Mouse (Mus musculus) liver, embryonic 16.5 days (tissue): ENCODE data around the gene Dhrs7. TPM values are rescaled to one million over a fixed set of nuclear protein-coding genes. Genes with fewer than 3 reads are reported as not detected.
"Not testable (repeated sequence)": the region's sequence is repeated elsewhere in the genome, so short reads cannot be mapped to it uniquely, and the experiment has no call there.

Experiments used
- ATAC-seq: fragments of 200-750 bp; cut with Nextera tagmentation; 2 replicates; pipeline ENCODE4 v1.8.0; 2017; ENCODE audit warnings: low read depth, mild to moderate bottlenecking, moderate number of reproducible peaks, moderate library complexity
- H3K27ac ChIP-seq: fragments of 300-500 bp; sonication (generic); 2 replicates; pipeline ENCODE4 v1.5.1; 2014; ENCODE audit warnings: mild to moderate bottlenecking, low read length
- H3K27me3 ChIP-seq: fragments of 300-500 bp; sonication (generic); 2 replicates; pipeline ENCODE4 v1.6.1; 2014; ENCODE audit warnings: low read depth, low read length, mixed read lengths; ENCODE audit not compliant: control insufficient read depth, insufficient read depth
- H3K36me3 ChIP-seq: fragments of 300-500 bp; sonication (generic); 2 replicates; pipeline ENCODE4 v1.6.1; 2014; ENCODE audit warnings: mild to moderate bottlenecking; ENCODE audit not compliant: control insufficient read depth, insufficient read depth
- H3K4me1 ChIP-seq: fragments of 300-500 bp; sonication (generic); 2 replicates; pipeline ENCODE4 v1.6.1; 2014; ENCODE audit warnings: low read depth, low read length, mixed read lengths; ENCODE audit not compliant: control insufficient read depth
- H3K4me2 ChIP-seq: fragments of 300-500 bp; sonication (generic); 2 replicates; pipeline ENCODE4 v1.6.1; 2014; ENCODE audit warnings: low read depth, low read length, mixed read lengths
- H3K4me3 ChIP-seq: fragments of 300-500 bp; sonication (generic); 2 replicates; pipeline ENCODE4 v1.5.1; 2014; ENCODE audit warnings: low read depth, mild to moderate bottlenecking, low read length
- H3K9ac ChIP-seq: fragments of 300-500 bp; sonication (generic); 2 replicates; pipeline ENCODE4 v1.6.1; 2014; ENCODE audit warnings: low read depth, low read length
- H3K9me3 ChIP-seq: fragments of 300-500 bp; sonication (generic); replicated peaks from 2 replicates; pipeline ENCODE4 v1.6.1; 2016; ENCODE audit warnings: low read length; ENCODE audit not compliant: control insufficient read depth
- WGBS: fragments of 180-500 bp; shearing (Covaris S2); extraction: QIAGEN DNeasy Blood & Tissue Kit; methylation state at CpG from one replicate; pipeline ENCODE4 v1.1.7; 2014; ENCODE audit not compliant: insufficient replicate concordance; 5-methylcytosine and 5-hydroxymethylcytosine counted together
- polyA plus RNA-seq: library from polyadenylated mRNA; unstranded; fragments of >200 nt; fragmentation: Nextera tagmentation; extraction: Ambion mirVana; gene quantifications from 2 replicates; pipeline ENCODE4 v1.2.1, GENCODE M21; 2015

Gene Dhrs7
- 70.3 and 80.8 TPM in 2 replicates for polyA plus RNA-seq

GRCm38 (mm10) chr12:72664735-72665337 lies at the start of gene Dhrs7:
TSS of gene Dhrs7 (minus strand) at chr12:72664909.
- WGBS: under 1% methylated on average over 33 of the region's 33 CpGs
- no peaks in the 10 kb centered on the region for H3K9me3 ChIP-seq
- ATAC-seq: peak; percentile 93
- no peaks in the 10 kb centered on the region for H3K36me3 ChIP-seq
- H3K27ac ChIP-seq: peak within 1 kb of the TSS; percentile 82
- peak within 1 kb of the TSS; percentile 53 for H3K9ac ChIP-seq
- H3K4me3 ChIP-seq: peak within 1 kb of the TSS; percentile 63
- peak within 1 kb of the TSS; percentile 77 for H3K4me2 ChIP-seq
- no peaks in the 10 kb centered on the region; the same call in none of the 2 replicates for H3K4me1 ChIP-seq
- H3K27me3 ChIP-seq: no peaks in the 10 kb centered on the region

DNA sequence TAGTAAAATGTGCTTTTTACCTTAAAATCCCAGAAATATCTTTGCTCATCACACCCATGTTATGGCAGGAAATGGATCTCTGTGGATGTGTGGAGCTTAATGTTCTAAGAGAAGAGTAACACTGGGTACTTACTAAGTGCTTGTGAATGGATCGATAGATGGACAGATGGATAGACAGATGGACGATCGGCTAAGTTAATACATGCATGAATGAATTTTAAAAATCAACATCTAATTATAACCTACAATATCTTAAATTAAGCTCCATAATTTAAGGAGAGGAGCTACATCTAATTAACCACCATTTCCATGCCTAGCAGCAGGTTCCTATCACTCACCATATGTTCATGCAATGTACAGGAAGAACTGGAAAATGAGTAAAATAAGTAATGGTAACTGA lies 45.3 kb upstream of the Dhrs7 start:
- no peak overlapping the region for H3K9ac ChIP-seq
- WGBS: 77% methylated on average over 3 of the region's 3 CpGs
- H3K27me3 ChIP-seq: no peaks in the 10 kb centered on the region
- H3K4me2 ChIP-seq: no peak overlapping the region
- H3K27ac ChIP-seq: no peak overlapping the region
- H3K4me3 ChIP-seq: no peak overlapping the region
- no peak for ATAC-seq
- H3K9me3 ChIP-seq: no peaks in the 10 kb centered on the region
- H3K4me1 ChIP-seq: no peaks in the 10 kb centered on the region
- H3K36me3 ChIP-seq: no peaks in the 10 kb centered on the region

GRCm38 (mm10) chr12:72704068-72704467 lies 39.4 kb upstream of the Dhrs7 start:
- H3K4me3 ChIP-seq: no peak overlapping the region
- WGBS: 62% methylated on average over 4 of the region's 4 CpGs

GRCm38 (mm10) chr12:72700013-72700412 lies 35.3 kb upstream of the Dhrs7 start:
- Histone ChIP-seq H3K9ac (no peak overlapping the region), H3K36me3 (no peaks in the 10 kb centered on the region), H3K4me1 (no peaks in the 10 kb centered on the region), H3K27ac (no peak overlapping the region), H3K9me3 (no peaks in the 10 kb centered on the region), H3K4me3 (no peak overlapping the region), H3K27me3 (no peaks in the 10 kb centered on the region), H3K4me2 (no peak overlapping the region)
- no peak for ATAC-seq
- WGBS: 41% methylated on average over 1 of the region's 1 CpGs

More at GRCm38 (mm10) chr12:72704068-72704467, 39.4 kb upstream of the Dhrs7 start:
- no peaks in the 10 kb centered on the region for H3K4me1 ChIP-seq
- no peaks in the 10 kb centered on the region for H3K36me3 ChIP-seq
- H3K4me2 ChIP-seq: no peak overlapping the region
- no peak for ATAC-seq
- no peaks in the 10 kb centered on the region for H3K9me3 ChIP-seq
- H3K27me3 ChIP-seq: no peaks in the 10 kb centered on the region
- no peak overlapping the region for H3K9ac ChIP-seq
- no peak overlapping the region for H3K27ac ChIP-seq

- WGBS: 36% methylated on average over 9 of the region's 9 CpGs
- Histone ChIP-seq H3K9ac (no peak overlapping the region), H3K9me3 (no peaks in the 10 kb centered on the region), H3K4me2 (no peak overlapping the region), H3K4me1 (no peaks in the 10 kb centered on the region), H3K36me3 (no peaks in the 10 kb centered on the region), H3K27ac (no peak overlapping the region), H3K4me3 (no peak overlapping the region), H3K27me3 (no peaks in the 10 kb centered on the region)
- no peak for ATAC-seq
These were observed 30.3 kb upstream of the Dhrs7 start for GRCm38 (mm10) chr12:72694901-72695463.

- Histone ChIP-seq H3K36me3 (no peaks in the 10 kb centered on the region), H3K9ac (no peak overlapping the region), H3K4me2 (no peak overlapping the region), H3K9me3 (no peaks in the 10 kb centered on the region), H3K4me1 (no peaks in the 10 kb centered on the region), H3K27ac (no peak overlapping the region), H3K4me3 (no peak overlapping the region), H3K27me3 (no peaks in the 10 kb centered on the region)
- no peak for ATAC-seq
- WGBS: 62% methylated on average over 12 of the region's 12 CpGs
These were observed 29.7 kb upstream of the Dhrs7 start for GRCm38 (mm10) chr12:72694438-72694837.

GRCm38 (mm10) chr12:72693895-72694294 lies 29.2 kb upstream of the Dhrs7 start:
- H3K27ac ChIP-seq: no peak overlapping the region
- no peaks in the 10 kb centered on the region for H3K9me3 ChIP-seq
- H3K4me3 ChIP-seq: no peak overlapping the region
- ATAC-seq: no peak
- 34% methylated on average over 6 of the region's 6 CpGs for WGBS
- no peaks in the 10 kb centered on the region for H3K4me1 ChIP-seq
- H3K9ac ChIP-seq: no peak overlapping the region
- H3K36me3 ChIP-seq: no peaks in the 10 kb centered on the region
- no peaks in the 10 kb centered on the region for H3K27me3 ChIP-seq
- no peak overlapping the region for H3K4me2 ChIP-seq

DNA sequence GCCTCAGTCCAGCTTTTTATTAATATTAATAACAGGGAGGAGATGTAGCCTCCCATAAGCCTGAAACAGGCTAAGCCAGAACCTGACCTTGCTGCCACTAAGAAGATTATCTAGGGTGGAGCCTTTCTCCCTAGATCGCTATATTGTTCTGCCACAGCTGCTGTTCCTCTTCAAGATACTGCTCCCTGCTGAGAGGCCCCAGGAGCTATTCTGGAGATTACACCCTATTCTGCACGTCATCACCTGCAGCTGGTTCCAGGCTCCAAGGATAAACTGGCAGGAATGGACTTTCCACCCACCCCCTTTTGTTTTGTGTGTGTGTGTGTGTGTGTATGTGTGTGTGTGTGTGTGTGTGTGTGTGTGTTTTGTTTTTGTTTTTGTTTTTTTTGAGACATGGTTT lies 23.6 kb upstream of the Dhrs7 start:
- not testable (repeated sequence) for H3K9ac ChIP-seq, H3K27ac ChIP-seq, H3K4me3 ChIP-seq, ATAC-seq, H3K9me3 ChIP-seq, H3K36me3 ChIP-seq, H3K4me2 ChIP-seq, H3K4me1 ChIP-seq, H3K27me3 ChIP-seq
- WGBS: 33% methylated on average over 2 of the region's 2 CpGs

DNA sequence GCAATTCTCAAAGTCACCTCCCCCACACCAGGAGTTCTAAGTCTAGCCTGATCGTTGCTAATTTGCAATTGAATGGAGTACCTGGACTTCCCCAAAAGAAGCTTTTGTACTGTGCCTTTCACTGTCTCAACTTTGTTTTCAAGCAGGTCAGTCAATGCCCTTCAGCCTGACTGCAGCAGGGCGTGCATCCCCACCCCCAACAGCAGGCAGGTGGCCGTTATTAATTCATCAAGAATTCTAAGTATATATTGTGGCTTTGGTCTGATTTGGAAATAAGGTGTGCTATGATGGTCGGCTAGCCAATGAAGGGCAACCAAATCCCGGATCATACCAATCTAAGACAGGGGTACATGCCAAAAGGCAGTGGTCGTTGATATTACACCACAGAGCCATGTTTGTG lies 23.0 kb upstream of the Dhrs7 start:
- 44% methylated on average over 6 of the region's 6 CpGs for WGBS
- H3K9ac ChIP-seq, ATAC-seq: not testable (repeated sequence)

More for the DNA sequence above, 23.0 kb upstream of the Dhrs7 start:
- H3K4me2 ChIP-seq, H3K9me3 ChIP-seq, H3K27ac ChIP-seq, H3K4me3 ChIP-seq, H3K4me1 ChIP-seq, H3K36me3 ChIP-seq, H3K27me3 ChIP-seq: not testable (repeated sequence)
